Mouse (Mus musculus) bone marrow, adult 2 months (tissue): ENCODE measurements around the gene Camkv.

ENCODE experiments used
- CTCF ChIP-seq: fragments of 200-500 bp; IDR thresholded peaks from 2 replicates; pipeline ENCODE4 v1.5.1; 2011; ENCODE audit warnings: low read length, control low read depth; ENCODE audit not compliant: control insufficient read depth, insufficient read depth
- POLR2A ChIP-seq: fragments of 200-500 bp; IDR thresholded peaks from 2 replicates; pipeline ENCODE4 v1.6.1; 2011; ENCODE audit warnings: low read depth, mild to moderate bottlenecking, control low read depth, low read length, borderline replicate concordance; ENCODE audit not compliant: control insufficient read depth

DNA sequence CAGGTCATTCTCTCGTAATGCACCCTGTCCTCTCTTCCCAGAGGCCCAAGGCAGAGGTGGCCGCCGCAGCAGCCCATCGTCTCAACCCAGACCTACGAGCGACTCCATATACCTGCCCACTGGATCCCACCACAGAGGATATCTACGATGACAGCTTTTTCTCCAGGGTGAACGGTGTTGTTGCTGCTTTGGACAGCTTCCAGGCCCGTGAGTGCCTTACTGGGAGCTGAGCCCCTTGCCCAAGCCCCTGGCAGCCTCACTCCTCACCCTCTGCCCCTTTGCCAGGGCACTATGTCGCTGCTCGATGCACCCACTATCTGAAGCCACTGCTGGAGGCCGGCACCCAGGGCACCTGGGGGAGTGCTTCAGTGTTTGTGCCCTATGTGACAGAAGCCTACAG is 43.3 kb downstream of the Camkv start:
- TF ChIP-seq CTCF (no peak), POLR2A (no peak)
